Mouse (Mus musculus) right cerebral cortex, postnatal 36 days (tissue): ENCODE results near the gene Txn2.
"Not testable (repeated sequence)": the region's sequence is repeated elsewhere in the genome, so short reads cannot be mapped to it uniquely, and the experiment has no call there.

ENCODE experiments used
- DNase-seq, 2 experiments: peaks; one replicate each; pipeline ENCODE4 v3.0.0; 2022; ENCODE audit warnings: low spot score in 2 of 2, mixed read lengths in 1 of 2

Gene Txn2

DNA sequence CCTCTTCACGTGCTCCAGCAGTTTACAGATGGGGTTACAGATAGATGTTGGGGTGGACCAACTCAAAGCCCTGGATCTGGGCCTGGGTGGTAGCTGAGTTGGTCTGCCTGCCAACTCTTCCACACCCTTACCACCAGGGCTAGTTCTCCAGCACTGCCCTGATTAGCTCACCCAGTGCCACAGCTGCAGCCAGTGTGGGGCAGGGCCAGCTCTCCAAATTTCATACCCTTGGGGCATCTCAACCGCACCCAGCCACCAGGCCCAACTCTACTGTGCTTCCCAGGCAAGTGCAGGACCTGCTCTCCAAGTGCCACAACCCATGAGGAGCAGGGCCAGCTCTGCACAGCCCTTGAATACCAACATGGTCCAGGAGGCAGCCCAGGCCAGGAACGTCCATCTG is 49.0 kb downstream of the Txn2 start:
- DNase-seq: no peak

DNA sequence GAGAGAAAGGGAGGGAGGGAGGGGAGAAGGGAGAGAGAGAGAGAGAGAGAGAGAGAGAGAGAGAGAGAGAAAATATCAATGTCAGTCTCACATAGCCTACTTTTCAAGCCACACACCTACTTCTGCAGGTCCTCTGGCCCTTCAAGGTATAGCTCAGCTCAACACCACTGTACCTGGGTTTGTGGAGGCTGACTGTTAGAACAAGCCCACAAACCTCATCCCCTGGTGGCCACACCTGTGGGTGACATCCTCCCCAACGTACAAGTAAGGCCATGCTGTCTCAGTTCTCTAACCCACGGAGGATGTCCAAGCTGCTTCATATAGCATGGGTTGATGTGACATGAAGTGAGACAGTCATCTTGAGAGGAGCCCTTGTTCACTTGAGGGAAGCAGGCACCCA is 51.6 kb downstream of the Txn2 start:
- DNase-seq: no peak

DNA sequence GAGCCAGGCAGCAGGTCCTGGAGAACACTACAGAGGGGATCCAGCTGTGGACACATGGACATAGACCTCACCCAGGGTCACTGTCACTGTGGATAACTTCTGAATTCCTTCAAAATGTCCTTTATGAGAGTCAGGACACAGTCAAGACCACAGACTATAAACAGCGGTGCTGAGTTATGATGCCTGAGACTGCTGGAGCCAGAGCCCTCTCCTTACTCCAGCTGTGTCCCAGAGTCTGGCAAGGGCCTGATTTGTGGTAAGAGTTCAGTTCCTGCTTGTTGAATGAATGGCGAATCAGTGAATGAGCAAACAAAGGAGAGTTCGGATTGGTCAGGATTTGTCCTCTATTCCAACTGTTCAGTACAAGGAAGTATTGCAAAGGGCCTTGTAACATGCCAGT is 52.1 kb downstream of the Txn2 start:
- no peak for DNase-seq

DNA sequence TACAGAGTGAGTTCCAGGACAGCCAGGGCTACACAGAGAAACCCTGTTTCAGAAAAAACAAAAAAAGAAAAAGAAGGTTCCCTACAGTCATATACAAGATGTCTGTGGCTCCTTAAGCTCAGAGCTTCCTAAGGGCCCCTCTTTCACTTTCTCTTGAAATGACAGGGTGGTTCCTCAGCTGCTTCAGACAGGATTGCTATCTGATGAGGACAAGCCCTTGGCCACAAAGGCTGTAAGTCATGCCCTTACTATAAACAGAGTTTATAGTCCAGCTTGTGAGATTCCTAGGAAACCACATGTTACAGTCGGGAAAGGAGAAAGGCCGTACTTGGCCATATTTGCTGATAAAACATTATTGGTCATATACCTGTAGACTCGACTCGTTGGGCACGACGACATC is 52.9 kb downstream of the Txn2 start:
- no peak for DNase-seq

DNA sequence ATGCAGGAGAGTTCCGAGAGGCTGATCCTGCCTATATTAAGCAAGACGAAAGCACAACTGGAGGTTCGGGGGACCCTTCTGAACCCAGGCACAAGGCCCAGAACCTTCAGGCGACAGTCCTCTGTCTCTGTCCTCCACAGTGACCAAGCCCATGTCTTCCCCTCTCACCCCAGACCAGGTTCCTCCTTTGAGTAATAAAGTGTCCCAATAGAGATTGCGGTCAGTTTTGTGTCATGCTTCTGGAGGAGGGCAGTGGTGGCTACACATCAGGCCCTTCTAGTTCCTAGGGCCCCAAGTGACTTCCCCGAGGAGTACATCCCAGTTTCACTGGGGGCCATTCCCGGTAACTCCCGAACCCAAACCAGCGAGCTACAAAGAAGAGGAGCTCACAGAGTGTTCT is 54.0 kb downstream of the Txn2 start:
- DNase-seq: no peak

DNA sequence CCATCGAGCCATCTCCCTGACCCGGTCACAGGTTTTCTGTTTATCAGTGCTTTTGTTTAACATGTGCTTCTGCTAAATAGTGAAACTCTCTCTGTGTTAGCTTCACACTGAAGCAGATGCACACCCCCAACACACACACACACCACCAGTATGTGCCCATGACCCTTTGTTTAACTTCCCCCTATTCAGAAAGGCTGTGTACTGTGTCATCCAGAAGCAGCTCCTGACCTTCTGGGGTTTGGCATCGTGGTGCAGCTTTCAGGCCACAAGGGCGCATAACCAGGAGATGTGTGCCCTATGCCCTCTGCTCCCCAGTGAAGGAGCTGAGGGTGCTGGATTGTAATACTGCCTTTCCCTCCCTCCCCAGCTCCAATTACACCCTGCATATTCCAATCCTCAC is 54.5 kb downstream of the Txn2 start:
- DNase-seq: no peak

DNA sequence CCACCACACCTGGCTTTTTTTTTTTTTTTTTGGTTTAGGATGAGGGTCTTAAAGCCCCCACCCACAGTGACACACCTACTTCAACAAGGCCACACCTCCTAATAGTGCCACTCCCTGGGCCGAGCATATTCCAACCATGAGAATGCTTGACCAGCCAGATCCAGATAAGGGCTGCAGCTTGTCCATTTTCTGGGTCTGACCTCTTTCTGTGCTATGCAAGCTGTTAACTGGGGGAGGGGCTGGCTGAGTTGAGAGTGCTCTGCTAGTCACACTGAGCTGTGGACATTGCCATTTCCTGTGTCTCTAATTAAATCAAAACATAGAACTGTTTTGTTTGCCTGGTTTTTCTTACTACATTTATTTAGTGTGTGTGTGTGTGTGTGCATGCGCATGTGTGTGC is 55.2 kb downstream of the Txn2 start:
- DNase-seq: no peak

DNA sequence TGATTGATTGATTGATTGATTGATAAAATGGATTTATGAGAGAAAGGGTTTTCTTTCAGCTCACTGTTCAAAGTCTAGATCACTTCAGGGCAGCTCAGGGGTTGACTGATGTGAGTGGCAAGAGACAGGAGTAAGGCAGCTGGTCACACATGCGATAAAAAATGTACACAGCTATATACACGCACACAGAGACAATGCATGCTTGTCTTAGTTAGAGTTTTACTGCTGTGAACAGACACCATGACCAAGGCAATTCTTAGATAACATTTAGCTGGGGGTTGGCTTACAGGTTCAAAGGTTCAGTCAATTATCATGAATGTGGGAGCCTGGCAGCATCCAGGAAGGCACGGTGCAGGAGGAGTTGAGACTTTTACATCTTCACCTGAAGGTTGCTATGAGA is 55.8 kb downstream of the Txn2 start:
- no peak for DNase-seq

DNA sequence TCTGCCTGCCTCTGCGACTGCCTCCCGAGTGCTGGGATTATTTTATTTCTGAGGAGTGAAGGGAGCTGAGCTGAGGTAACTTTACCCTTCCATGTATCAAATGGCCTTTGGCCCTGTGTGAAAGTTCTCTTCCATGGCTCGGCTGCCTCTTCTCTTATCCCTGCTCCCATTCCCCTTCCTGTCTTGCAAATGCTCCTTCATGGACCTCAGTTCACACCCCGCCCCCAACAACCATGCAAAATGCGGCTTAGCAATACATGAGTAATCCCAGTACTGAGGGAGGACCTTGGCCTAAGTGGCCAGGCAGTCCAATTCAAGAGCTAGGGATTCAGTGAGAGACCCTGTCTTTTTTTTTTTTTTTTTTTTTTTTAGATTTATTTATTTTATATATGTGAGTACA is 60.5 kb downstream of the Txn2 start:
- DNase-seq: no peak

DNA sequence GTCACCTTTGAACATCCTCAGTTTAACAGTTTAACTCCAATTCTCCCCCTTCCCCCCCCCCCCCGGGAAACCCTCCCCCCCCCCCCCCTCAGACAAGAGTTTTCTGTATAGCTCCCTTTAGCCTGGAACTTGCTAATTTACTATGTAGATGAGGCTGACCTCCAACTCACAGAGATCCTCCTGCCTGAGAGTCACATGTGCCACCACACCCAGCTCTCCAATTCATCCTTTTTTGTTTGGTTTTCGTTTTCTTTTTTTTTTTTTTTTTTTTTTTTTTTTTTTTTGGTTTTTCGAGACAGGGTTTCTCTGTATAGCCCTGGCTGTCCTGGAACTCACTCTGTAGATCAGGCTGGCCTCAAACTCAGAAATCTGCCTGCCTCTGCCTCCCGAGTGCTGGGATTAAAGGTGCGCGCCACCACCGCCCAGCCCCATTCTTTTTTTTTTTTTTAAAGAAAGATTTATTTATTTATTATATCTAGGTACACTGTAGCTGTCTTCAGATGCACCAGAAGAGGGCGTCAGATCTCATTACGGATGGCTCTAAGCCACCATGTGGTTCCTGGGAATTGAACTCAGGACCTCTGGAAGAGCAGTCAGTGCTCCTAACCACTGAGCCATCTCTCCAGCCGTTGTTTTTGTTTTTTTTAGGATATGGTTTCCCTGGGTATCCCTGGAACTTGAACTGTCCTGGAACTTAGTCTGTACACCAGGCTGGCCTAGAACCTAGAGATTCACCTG is 61.4 kb downstream of the Txn2 start:
- DNase-seq: not testable (repeated sequence)

DNA sequence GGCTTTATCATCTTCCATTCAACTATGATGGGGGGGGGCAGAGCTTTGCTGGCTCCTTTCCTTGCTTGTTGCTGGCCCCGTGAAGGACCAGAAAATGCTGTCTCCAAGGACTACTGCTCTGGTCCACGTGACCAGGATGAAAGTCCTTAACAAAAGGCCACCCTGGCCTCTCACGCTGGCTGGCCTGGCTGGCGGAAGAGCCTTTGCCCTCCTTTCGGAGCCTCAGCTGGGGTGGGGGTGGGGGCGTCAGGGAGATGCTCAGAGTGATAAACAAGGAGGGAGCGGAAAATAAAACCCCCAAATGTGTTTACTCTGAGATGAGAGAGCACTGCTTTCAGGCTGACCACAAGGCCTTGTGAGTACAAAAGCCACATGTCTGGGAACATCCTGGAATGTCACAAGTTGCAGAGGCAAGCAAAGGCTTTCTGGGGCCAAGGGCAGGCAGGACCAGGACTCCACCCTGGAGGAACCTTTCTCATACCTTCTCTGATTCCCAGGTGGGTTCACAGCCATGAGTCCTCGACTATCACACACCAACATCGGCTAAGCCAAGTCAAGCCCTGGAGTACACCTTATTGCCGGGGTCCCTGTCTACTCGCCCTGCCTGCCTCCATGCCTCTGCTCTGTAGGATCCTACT is 62.1 kb downstream of the Txn2 start:
- no peak for DNase-seq
